Mouse (Mus musculus) heart, postnatal 0 days (tissue): ENCODE data around the gene Cep97. TPM values are rescaled to one million over a fixed set of nuclear protein-coding genes. Genes with fewer than 3 reads are reported as not detected.
A peak's percentile ranks its signal among the peaks of the same experiment; 100 is the strongest.

Experiments
- ATAC-seq: fragments of 200-750 bp; cut with Nextera tagmentation; 2 replicates; pipeline ENCODE4 v1.8.0; 2017; ENCODE audit warnings: low read depth, moderate number of reproducible peaks, moderate library complexity; ENCODE audit not compliant: insufficient read depth
- DNase-seq: peaks from one replicate; pipeline ENCODE4 v3.0.0-alpha.2; 2016; ENCODE audit warnings: low spot score
- H3K27ac ChIP-seq: fragments of 300-500 bp; sonication (generic); 2 replicates; pipeline ENCODE4 v1.5.1; 2014; ENCODE audit warnings: low read depth, mild to moderate bottlenecking
- H3K27me3 ChIP-seq: fragments of 300-500 bp; sonication (generic); 2 replicates; pipeline ENCODE4 v1.6.1; 2014; ENCODE audit warnings: low read length, mixed read lengths; ENCODE audit not compliant: control insufficient read depth, insufficient read depth
- H3K36me3 ChIP-seq: fragments of 300-500 bp; sonication (generic); replicated peaks from 2 replicates; pipeline ENCODE4 v1.6.1; 2014; ENCODE audit warnings: low read length, mixed read lengths; ENCODE audit not compliant: control insufficient read depth, insufficient read depth
- H3K4me1 ChIP-seq: fragments of 300-500 bp; sonication (generic); 2 replicates; pipeline ENCODE4 v1.6.1; 2014; ENCODE audit warnings: antibody characterized with exemption; ENCODE audit not compliant: control insufficient read depth, insufficient read depth
- H3K4me2 ChIP-seq: fragments of 300-500 bp; sonication (generic); 2 replicates; pipeline ENCODE4 v1.6.1; 2014; ENCODE audit warnings: low read depth, mild to moderate bottlenecking, low read length, moderate library complexity
- H3K4me3 ChIP-seq: fragments of 300-500 bp; sonication (generic); 2 replicates; pipeline ENCODE4 v1.5.1; 2014; ENCODE audit warnings: low read depth, low read length
- H3K9ac ChIP-seq: fragments of 300-500 bp; sonication (generic); replicated peaks from 2 replicates; pipeline ENCODE4 v1.6.1; 2014; ENCODE audit warnings: low read depth, low read length, mixed read lengths
- H3K9me3 ChIP-seq: fragments of 300-500 bp; sonication (generic); replicated peaks from 2 replicates; pipeline ENCODE4 v1.6.1; 2016; ENCODE audit warnings: low read length; ENCODE audit not compliant: control insufficient read depth
- CTCF ChIP-seq: IDR thresholded peaks from 2 replicates; pipeline ENCODE4 v1.5.1; 2016; ENCODE audit warnings: antibody characterized with exemption, control low read depth, low read depth
- EP300 ChIP-seq: IDR thresholded peaks from 2 replicates; pipeline ENCODE4 v1.6.1; 2016; ENCODE audit warnings: antibody characterized with exemption, low read depth
- WGBS: fragments of 180-500 bp; shearing (Covaris S2); extraction: QIAGEN DNeasy Blood & Tissue Kit; methylation state at CpG from one replicate; pipeline ENCODE4 v1.1.7; 2014; 5-methylcytosine and 5-hydroxymethylcytosine counted together
- polyA plus RNA-seq: library from polyadenylated mRNA; unstranded; fragments of >200 nt; fragmentation: Nextera tagmentation; extraction: Ambion mirVana; gene quantifications from 2 replicates; pipeline ENCODE4 v1.2.1, GENCODE M21; 2015
- total RNA-seq: library from RNA; depleted of rRNA; stranded (reverse); fragments of >200 nt; gene quantifications from 2 replicates; pipeline ENCODE4 v1.2.3, GENCODE M21; 2014; ENCODE audit warnings: low replicate concordance

The Cep97 gene
- total and polyA plus RNA-seq, 2 experiments from 2014 or later: 3.1 to 5.0 TPM

- Histone ChIP-seq H3K9me3 (no peaks in the 10 kb centered on the region), H3K36me3 (no peaks in the 10 kb centered on the region), H3K4me1 (no peaks in the 10 kb centered on the region), H3K4me3 (no peak overlapping the region), H3K9ac (no peak overlapping the region), H3K27me3 (no peaks in the 10 kb centered on the region), H3K4me2 (no peak overlapping the region), H3K27ac (no peak overlapping the region)
- ATAC-seq: no peak
- DNase-seq: no peak
- TF ChIP-seq CTCF (peak; percentile 52), EP300 (no peak)
- WGBS: 47% methylated on average over 7 of the region's 7 CpGs
Observed at GRCm38 (mm10) chr16:55887814-55888583, 46.7 kb downstream of the Cep97 start.

- Histone ChIP-seq H3K4me1 (no peaks in the 10 kb centered on the region), H3K4me2 (no peak overlapping the region), H3K36me3 (no peaks in the 10 kb centered on the region), H3K27me3 (no peaks in the 10 kb centered on the region), H3K27ac (no peak overlapping the region), H3K4me3 (no peak overlapping the region), H3K9ac (no peak overlapping the region), H3K9me3 (no peaks in the 10 kb centered on the region)
- DNase-seq (no peak), ATAC-seq (no peak)
- WGBS: 87% methylated on average over 11 of the region's 11 CpGs
- TF ChIP-seq CTCF: no peak
- TF ChIP-seq EP300: no peak
Observed at GRCm38 (mm10) chr16:55884246-55884645, 50.4 kb downstream of the Cep97 start.

GRCm38 (mm10) chr16:55876025-55876424 is 58.6 kb downstream of the Cep97 start:
- no peaks in the 10 kb centered on the region for H3K27me3 ChIP-seq
- H3K9me3 ChIP-seq: no peaks in the 10 kb centered on the region
- peaks cover 6% of the 10 kb centered on the region; the same call in 1 of the 2 replicates for H3K4me1 ChIP-seq
- no peaks in the 10 kb centered on the region for H3K36me3 ChIP-seq
- H3K4me2 ChIP-seq: no peak overlapping the region
- ATAC-seq (peak; percentile 70; the same call in 1 of the 2 replicates), DNase-seq (peak; percentile 55)
- WGBS: 22% methylated on average over 6 of the region's 6 CpGs
- 0 out of 2 replicates have a peak overlapping the region, but pooled peaks have one; percentile 36 for H3K27ac ChIP-seq
- H3K9ac ChIP-seq: no peak overlapping the region
- TF ChIP-seq CTCF (no peak), EP300 (no peak)
- H3K4me3 ChIP-seq: no peak overlapping the region

GRCm38 (mm10) chr16:55863832-55864231 is 70.8 kb downstream of the Cep97 start:
- DNase-seq: no peak
- no peaks in the 10 kb centered on the region for H3K4me1 ChIP-seq
- H3K9me3 ChIP-seq: no peaks in the 10 kb centered on the region
- no peak for ATAC-seq
- H3K36me3 ChIP-seq: no peaks in the 10 kb centered on the region
- WGBS: 59% methylated on average over 4 of the region's 4 CpGs
- H3K4me3 ChIP-seq: no peak overlapping the region
- H3K9ac ChIP-seq: no peak overlapping the region
- H3K4me2 ChIP-seq: no peak overlapping the region
- no peak overlapping the region for H3K27ac ChIP-seq
- no peaks in the 10 kb centered on the region for H3K27me3 ChIP-seq
- TF ChIP-seq CTCF (no peak), EP300 (no peak)

GRCm38 (mm10) chr16:55863149-55863815 is 71.4 kb downstream of the Cep97 start:
- no peak overlapping the region for H3K9ac ChIP-seq
- peak overlapping the region; percentile 36; the same call in 1 of the 2 replicates for H3K4me2 ChIP-seq
- peak; percentile 99 for TF ChIP-seq CTCF
- TF ChIP-seq EP300: no peak
- no peak overlapping the region for H3K4me3 ChIP-seq
- H3K9me3 ChIP-seq: no peaks in the 10 kb centered on the region
- no peaks in the 10 kb centered on the region for H3K27me3 ChIP-seq
- ATAC-seq (no peak), DNase-seq (peak; percentile 64)
- H3K4me1 ChIP-seq: no peaks in the 10 kb centered on the region
- H3K36me3 ChIP-seq: no peaks in the 10 kb centered on the region
- H3K27ac ChIP-seq: no peak overlapping the region
- WGBS: 15% methylated on average over 7 of the region's 7 CpGs
